In genomic region chr1:189142982-189143451, GRCm38 (mm10) we compare ENCODE assay signal across 17 mouse cellular contexts.
DNase-seq lines count a peak whose midpoint lies in the region; ATAC-seq and TF ChIP-seq lines count a peak whose summit lies in the region.
"Had no signal": no experiment of that assay in that cellular context is flagged by ENCODE, and none has a peak within 500 bp of the region (broad histone marks: within the 10 kb centered on the region; RNA-seq: fewer than 3 reads in every experiment).

No protein-coding gene starts in this region.

- no peak for TF ChIP-seq CTCF in E14TG2a.4 (conservative IDR thresholded peaks at IDR 0.05; ENCODE audit: low read length)

- H3K27me3 ChIP-seq in forebrain, embryonic 11.5 days (ENCODE audit: control insufficient read depth, insufficient read depth, low read length): no peaks in the 10 kb centered on the region
- no peaks in the 10 kb centered on the region for H3K27me3 ChIP-seq in forebrain, embryonic 12.5 days
- no peaks in the 10 kb centered on the region for H3K27me3 ChIP-seq in E14TG2a.4 (ENCODE audit: insufficient read depth, low read length)
- no peaks in the 10 kb centered on the region for H3K27me3 ChIP-seq in embryonic facial prominence, embryonic 11.5 days (ENCODE audit: control insufficient read depth, insufficient read depth, low read length)
- H3K27me3 ChIP-seq in midbrain, embryonic 13.5 days: no peaks in the 10 kb centered on the region
- no peaks in the 10 kb centered on the region for H3K27me3 ChIP-seq in heart, embryonic 12.5 days (replicated peaks)
- H3K27me3 ChIP-seq: CH12.LX; forebrain, embryonic 15.5 days; limb, embryonic 12.5 days had no signal

- H3K4me1 ChIP-seq in forebrain, embryonic 11.5 days (replicated peaks; ENCODE audit: control insufficient read depth, insufficient read depth, low read length): no peaks in the 10 kb centered on the region
- H3K4me1 ChIP-seq in forebrain, embryonic 12.5 days: peaks cover 11% of the 10 kb centered on the region
- H3K4me1 ChIP-seq in E14TG2a.4 (replicated peaks; ENCODE audit: low read depth, low read length): peaks cover 18% of the 10 kb centered on the region
- no peaks in the 10 kb centered on the region for H3K4me1 ChIP-seq in embryonic facial prominence, embryonic 11.5 days (ENCODE audit: control insufficient read depth, insufficient read depth, low read length)
- H3K4me1 ChIP-seq in midbrain, embryonic 13.5 days (replicated peaks): peaks cover 10% of the 10 kb centered on the region
- H3K4me1 ChIP-seq in heart, embryonic 12.5 days (replicated peaks): no peaks in the 10 kb centered on the region
- H3K4me1 ChIP-seq: forebrain, embryonic 15.5 days had no signal

- 51% methylated on average over 9 of the region's 9 CpGs for WGBS in forebrain, embryonic 11.5 days
- WGBS in forebrain, embryonic 12.5 days: 47% methylated on average over 9 of the region's 9 CpGs
- 45% methylated on average over 9 of the region's 9 CpGs for WGBS in embryonic facial prominence, embryonic 11.5 days
- WGBS in midbrain, embryonic 13.5 days: 24% methylated on average over 9 of the region's 9 CpGs
- 74% methylated on average over 9 of the region's 9 CpGs for WGBS in heart, embryonic 12.5 days

- no peak overlapping the region for H3K4me3 ChIP-seq in forebrain, embryonic 11.5 days (ENCODE audit: low read depth, low read length)
- H3K4me3 ChIP-seq in forebrain, embryonic 12.5 days (replicated peaks): no peak overlapping the region
- peak overlapping the region; percentile 41 for H3K4me3 ChIP-seq in E14TG2a.4 (replicated peaks; ENCODE audit: low read length)
- H3K4me3 ChIP-seq in embryonic facial prominence, embryonic 11.5 days (ENCODE audit: low read depth, low read length): no peak overlapping the region
- H3K4me3 ChIP-seq in midbrain, embryonic 13.5 days (replicated peaks): no peak overlapping the region
- no peak overlapping the region for H3K4me3 ChIP-seq in heart, embryonic 12.5 days
- H3K4me3 ChIP-seq: forebrain, embryonic 15.5 days; limb, embryonic 12.5 days had no signal

- no peaks in the 10 kb centered on the region for H3K9me3 ChIP-seq in forebrain, embryonic 11.5 days (ENCODE audit: control insufficient read depth, low read length)
- H3K9me3 ChIP-seq in forebrain, embryonic 12.5 days: no peaks in the 10 kb centered on the region
- peaks cover 4% of the 10 kb centered on the region; the same call in 1 of the 2 replicates for H3K9me3 ChIP-seq in E14TG2a.4 (ENCODE audit: low read length)
- no peaks in the 10 kb centered on the region for H3K9me3 ChIP-seq in embryonic facial prominence, embryonic 11.5 days (replicated peaks; ENCODE audit: control insufficient read depth, low read length)
- no peaks in the 10 kb centered on the region for H3K9me3 ChIP-seq in midbrain, embryonic 13.5 days
- H3K9me3 ChIP-seq in heart, embryonic 12.5 days (replicated peaks): no peaks in the 10 kb centered on the region
- H3K9me3 ChIP-seq: forebrain, embryonic 15.5 days; limb, embryonic 12.5 days had no signal

- H3K9ac ChIP-seq in forebrain, embryonic 11.5 days (ENCODE audit: low read length): no peak overlapping the region
- no peak overlapping the region for H3K9ac ChIP-seq in forebrain, embryonic 12.5 days
- no peak overlapping the region for H3K9ac ChIP-seq in embryonic facial prominence, embryonic 11.5 days (replicated peaks; ENCODE audit: low read length)
- H3K9ac ChIP-seq in midbrain, embryonic 13.5 days (replicated peaks): no peak overlapping the region
- no peak overlapping the region for H3K9ac ChIP-seq in heart, embryonic 12.5 days
- H3K9ac ChIP-seq: forebrain, embryonic 15.5 days; limb, embryonic 12.5 days; liver, embryonic 14.5 days had no signal

- H3K27ac ChIP-seq in forebrain, embryonic 11.5 days (ENCODE audit: low read depth, low read length): no peak overlapping the region
- H3K27ac ChIP-seq in forebrain, embryonic 12.5 days: no peak overlapping the region
- H3K27ac ChIP-seq in embryonic facial prominence, embryonic 11.5 days (replicated peaks; ENCODE audit: low read depth, low read length): no peak overlapping the region
- no peak overlapping the region for H3K27ac ChIP-seq in midbrain, embryonic 13.5 days
- H3K27ac ChIP-seq in heart, embryonic 12.5 days (ENCODE audit: poor library complexity, severe bottlenecking): no peak overlapping the region
- H3K27ac ChIP-seq: forebrain, embryonic 15.5 days; limb, embryonic 12.5 days; liver, embryonic 14.5 days had no signal

- DNase-seq in forebrain, embryonic 11.5 days (ENCODE audit: low spot score): peak; percentile 52
- peak; percentile 20 for DNase-seq in embryonic facial prominence, embryonic 11.5 days (ENCODE audit: low spot score)
- no peak for DNase-seq in right cerebral cortex, postnatal 14 days
- no peak for DNase-seq in layer of hippocampus, adult 9-10 months (ENCODE audit: low spot score)
- DNase-seq: cerebellum, postnatal 25 days; kidney, adult 11 months; lung, postnatal 10 days; right cerebral cortex, adult 18-20 months had no signal

- no peaks in the 10 kb centered on the region for H3K36me3 ChIP-seq in forebrain, embryonic 11.5 days (ENCODE audit: control insufficient read depth, insufficient read depth, low read length)
- no peaks in the 10 kb centered on the region for H3K36me3 ChIP-seq in forebrain, embryonic 12.5 days (replicated peaks)
- no peaks in the 10 kb centered on the region for H3K36me3 ChIP-seq in E14TG2a.4 (ENCODE audit: insufficient read depth, low read length)
- H3K36me3 ChIP-seq in embryonic facial prominence, embryonic 11.5 days (replicated peaks; ENCODE audit: control insufficient read depth, insufficient read depth, low read depth, low read length): no peaks in the 10 kb centered on the region
- no peaks in the 10 kb centered on the region for H3K36me3 ChIP-seq in midbrain, embryonic 13.5 days
- H3K36me3 ChIP-seq in heart, embryonic 12.5 days: no peaks in the 10 kb centered on the region
- H3K36me3 ChIP-seq: forebrain, embryonic 15.5 days; limb, embryonic 12.5 days had no signal

- H3K4me2 ChIP-seq in forebrain, embryonic 11.5 days (ENCODE audit: low read depth, low read length, severe bottlenecking): no peak overlapping the region
- H3K4me2 ChIP-seq in forebrain, embryonic 12.5 days: no peak overlapping the region
- H3K4me2 ChIP-seq in embryonic facial prominence, embryonic 11.5 days (ENCODE audit: low read depth, low read length): no peak overlapping the region
- H3K4me2 ChIP-seq in midbrain, embryonic 13.5 days (replicated peaks): no peak overlapping the region; the same call in 1 of the 2 replicates
- H3K4me2 ChIP-seq in heart, embryonic 12.5 days: no peak overlapping the region
- H3K4me2 ChIP-seq: forebrain, embryonic 15.5 days; limb, embryonic 12.5 days had no signal

- ATAC-seq in forebrain, embryonic 11.5 days (replicated peaks; ENCODE audit: low FRiP score): no peak
- ATAC-seq in forebrain, embryonic 12.5 days (ENCODE audit: low FRiP score): no peak
- 0 out of 2 replicates have a peak, but pooled peaks have one; percentile 23 for ATAC-seq in embryonic facial prominence, embryonic 11.5 days (replicated peaks; ENCODE audit: insufficient number of reproducible peaks, low FRiP score, low TSS enrichment, low read depth)
- ATAC-seq in midbrain, embryonic 13.5 days: peak; percentile 55; the same call in 1 of the 2 replicates
- ATAC-seq in heart, embryonic 12.5 days (ENCODE audit: insufficient number of reproducible peaks, low FRiP score): no peak
- ATAC-seq: activated CD4-positive, CD25-positive, alpha-beta regulatory T cell, adult 4 months; forebrain, embryonic 15.5 days had no signal

Comparison
In these comparisons a context has a peak if more than half of its experiments do, and no peak if none do; other contexts are left out.
1. ATAC-seq: peak in embryonic facial prominence, embryonic 11.5 days (single experiment) and midbrain, embryonic 13.5 days (single experiment); none in forebrain, embryonic 11.5 days (single experiment), forebrain, embryonic 12.5 days (single experiment) and heart, embryonic 12.5 days (single experiment).
2. DNase-seq: peak in forebrain, embryonic 11.5 days (single experiment) and embryonic facial prominence, embryonic 11.5 days (single experiment); none in right cerebral cortex, postnatal 14 days (single experiment) and layer of hippocampus, adult 9-10 months (single experiment).